In genomic region chr3:30963100-30963499, GRCm38 (mm10) we compare ENCODE assay signal across 21 mouse cellular contexts. TPM values are rescaled to one million over a fixed set of nuclear protein-coding genes. Genes with fewer than 3 reads are reported as not detected.
DNase-seq lines count a peak whose midpoint lies in the region; ATAC-seq and TF ChIP-seq lines count a peak whose summit lies in the region.
"Had no signal": no experiment of that assay in that cellular context is flagged by ENCODE, and none has a peak within 500 bp of the region (broad histone marks: within the 10 kb centered on the region; RNA-seq: fewer than 3 reads in every experiment).

No protein-coding gene starts in this region.

- H3K27me3 ChIP-seq in kidney, postnatal 0 days (ENCODE audit: insufficient read depth, low read length) = no peaks in the 10 kb centered on the region
- H3K27me3 ChIP-seq in lung, postnatal 0 days (replicated peaks; ENCODE audit: insufficient read depth, low read length) = no peaks in the 10 kb centered on the region
- no peaks in the 10 kb centered on the region for H3K27me3 ChIP-seq in splenic B cell, adult 2 months (ENCODE audit: control insufficient read depth, insufficient read depth, low read length, poor library complexity, severe bottlenecking)
- H3K27me3 ChIP-seq: embryonic facial prominence, embryonic 15.5 days; heart, embryonic 15.5 days; limb, embryonic 15.5 days had no signal

- DNase-seq in CD4-positive, CD25-positive, alpha-beta regulatory T cell, adult 2 months (ENCODE audit: low read depth, low spot score) = peak; percentile 33
- DNase-seq in kidney, postnatal 0 days (ENCODE audit: low spot score) = no peak
- no peak for DNase-seq in kidney, postnatal 14 days
- DNase-seq in lung, postnatal 0 days (ENCODE audit: low spot score) = no peak
- DNase-seq in lung, postnatal 14 days = no peak
- peak; percentile 24 for DNase-seq in splenic B cell, adult 2 months (ENCODE audit: low read depth, low spot score)
- DNase-seq: adrenal gland, postnatal 14 days; cerebellum, adult 11-12 months; cerebellum, postnatal 14 days; embryo, embryonic 11 days; gastrocnemius, postnatal 10 days; layer of hippocampus, postnatal 36 days; lung, postnatal 10 days; midbrain, embryonic 14.5 days; right cerebral cortex, postnatal 14 days had no signal

- H3K9me3 ChIP-seq in kidney, postnatal 0 days (replicated peaks; ENCODE audit: low read length) = no peaks in the 10 kb centered on the region
- no peaks in the 10 kb centered on the region for H3K9me3 ChIP-seq in lung, postnatal 0 days (ENCODE audit: low read length)
- H3K9me3 ChIP-seq: embryonic facial prominence, embryonic 15.5 days; heart, embryonic 15.5 days; limb, embryonic 15.5 days had no signal

- ATAC-seq in CD4-positive, CD25-positive, alpha-beta regulatory T cell, adult 4 months = no peak
- no peak for ATAC-seq in kidney, postnatal 0 days (replicated peaks; ENCODE audit: low FRiP score, low read depth)
- no peak for ATAC-seq in lung, postnatal 0 days
- no peak for ATAC-seq in erythroid progenitor cell, adult 5-6 weeks (replicated peaks; ENCODE audit: low FRiP score, poor library complexity, severe bottlenecking)

- peak; percentile 41; the same call in 1 of the 2 replicates for TF ChIP-seq CTCF in kidney, postnatal 0 days (IDR thresholded peaks at IDR 0.05; ENCODE audit: low read depth)
- peak; percentile 45 for TF ChIP-seq CTCF in lung, postnatal 0 days (IDR thresholded peaks at IDR 0.05)

- no peak for TF ChIP-seq EP300 in lung, postnatal 0 days (IDR thresholded peaks at IDR 0.05)

- no peak overlapping the region for H3K4me3 ChIP-seq in kidney, postnatal 0 days (replicated peaks; ENCODE audit: low read depth, low read length)
- no peak overlapping the region for H3K4me3 ChIP-seq in lung, postnatal 0 days (ENCODE audit: low read depth, low read length)
- H3K4me3 ChIP-seq: embryonic facial prominence, embryonic 15.5 days; forebrain, embryonic 10.5 days; heart, embryonic 15.5 days; limb, embryonic 15.5 days had no signal

- no peak overlapping the region for H3K9ac ChIP-seq in kidney, postnatal 0 days (ENCODE audit: low read depth, low read length)
- no peak overlapping the region for H3K9ac ChIP-seq in lung, postnatal 0 days (replicated peaks; ENCODE audit: low read depth)
- H3K9ac ChIP-seq: embryonic facial prominence, embryonic 15.5 days; heart, embryonic 15.5 days; limb, embryonic 15.5 days had no signal

- H3K36me3 ChIP-seq in kidney, postnatal 0 days (ENCODE audit: insufficient read depth, low read length) = peaks cover 41% of the 10 kb centered on the region
- peaks cover 16% of the 10 kb centered on the region for H3K36me3 ChIP-seq in lung, postnatal 0 days (ENCODE audit: insufficient read depth, low read length)
- peaks cover 11% of the 10 kb centered on the region for H3K36me3 ChIP-seq in splenic B cell, adult 2 months (ENCODE audit: control insufficient read depth, insufficient read depth, low read length, poor library complexity, severe bottlenecking)

- H3K4me2 ChIP-seq in kidney, postnatal 0 days (ENCODE audit: low read length) = no peak overlapping the region
- H3K4me2 ChIP-seq in lung, postnatal 0 days (replicated peaks; ENCODE audit: low read depth, low read length) = no peak overlapping the region
- H3K4me2 ChIP-seq: embryonic facial prominence, embryonic 15.5 days; heart, embryonic 15.5 days; limb, embryonic 15.5 days had no signal

- H3K4me1 ChIP-seq in kidney, postnatal 0 days (replicated peaks; ENCODE audit: insufficient read depth, low read length) = 0 out of 2 replicates have a peak, but pooled peaks cover 2% of the 10 kb centered on the region
- H3K4me1 ChIP-seq in lung, postnatal 0 days (ENCODE audit: insufficient read depth, low read depth, low read length) = no peaks in the 10 kb centered on the region

- no peak overlapping the region for H3K27ac ChIP-seq in kidney, postnatal 0 days
- H3K27ac ChIP-seq in lung, postnatal 0 days (ENCODE audit: low read length) = no peak overlapping the region
- H3K27ac ChIP-seq: embryonic facial prominence, embryonic 15.5 days; forebrain, embryonic 10.5 days; heart, embryonic 15.5 days; limb, embryonic 15.5 days had no signal

- 91% methylated on average over 4 of the region's 4 CpGs for WGBS in kidney, postnatal 0 days
- WGBS in lung, postnatal 0 days = 92% methylated on average over 4 of the region's 4 CpGs

RNA-seq across cellular contexts. Expression of gene Phc3, which starts 6.1 kb away (rescaled TPM):
- 10 to 100 TPM; 50.6 to 58.6 TPM for polyA plus RNA-seq in CD4-positive, CD25-positive, alpha-beta regulatory T cell, adult 4 months (2017; shearing (Covaris generic))
- 4.5 and 4.7 TPM in 2 replicates for polyA plus RNA-seq in kidney, postnatal 0 days (2015; fragmentation: Nextera tagmentation; extraction: Ambion mirVana)
- 4.4 and 4.8 TPM in 2 replicates for polyA plus RNA-seq in lung, postnatal 0 days (2015; fragmentation: Nextera tagmentation; extraction: Ambion mirVana)
- 15.9 and 20.2 TPM in 2 replicates for total RNA-seq in erythroid progenitor cell, adult 5-6 weeks (2015; ENCODE audit: low replicate concordance)
- total RNA-seq in erythroid progenitor cell, adult 5-6 weeks (2017; ENCODE audit: low replicate concordance) = 17.8 and 23.1 TPM in 2 replicates

RNA-seq across cellular contexts. Expression of gene Prkci, which starts 32.4 kb away (rescaled TPM):
- 1 to 10 TPM; 1.4 to 2.8 TPM for polyA plus RNA-seq in CD4-positive, CD25-positive, alpha-beta regulatory T cell, adult 4 months (2017; shearing (Covaris generic))
- polyA plus RNA-seq in kidney, postnatal 0 days (2015; fragmentation: Nextera tagmentation; extraction: Ambion mirVana) = 29.5 and 31.6 TPM in 2 replicates
- 37.1 and 43.8 TPM in 2 replicates for polyA plus RNA-seq in lung, postnatal 0 days (2015; fragmentation: Nextera tagmentation; extraction: Ambion mirVana)
- 2.9 and 4.3 TPM in 2 replicates for total RNA-seq in erythroid progenitor cell, adult 5-6 weeks (2015; ENCODE audit: low replicate concordance)
- 1.3 and 2.3 TPM in 2 replicates for total RNA-seq in erythroid progenitor cell, adult 5-6 weeks (2017; ENCODE audit: low replicate concordance)

Comparison
In these comparisons a context has a peak if more than half of its experiments do, and no peak if none do; other contexts are left out.
1. DNase-seq: peak in CD4-positive, CD25-positive, alpha-beta regulatory T cell, adult 2 months (single experiment) and splenic B cell, adult 2 months (single experiment); none in kidney, postnatal 0 days (single experiment), kidney, postnatal 14 days (single experiment), lung, postnatal 0 days (single experiment) and lung, postnatal 14 days (single experiment).